Mouse (Mus musculus): ENCODE data around the gene Gjb5. TPM values are rescaled to one million over a fixed set of nuclear protein-coding genes. Genes with fewer than 3 reads are reported as not detected.

Gjb5 gene
- polyA plus RNA-seq, 1 experiment from 2014 or later = 0.35 TPM

Other genes starting within 250 kb of the Gjb5 start
- gene Tmem35b, start 234.5 kb downstream of the Gjb5 start, polyA plus RNA-seq (2015; fragmentation: Nextera tagmentation; extraction: Ambion mirVana) = 18.2 and 21.2 TPM in 2 replicates
- gene Dlgap3, start 189.0 kb downstream of the Gjb5 start, polyA plus RNA-seq (2015; fragmentation: Nextera tagmentation; extraction: Ambion mirVana) = 0.91 and 0.94 TPM in 2 replicates
- 42.2 and 53.0 TPM in 2 replicates for gene Smim12, start 114.4 kb downstream of the Gjb5 start, polyA plus RNA-seq (2015; fragmentation: Nextera tagmentation; extraction: Ambion mirVana)
- 11.1 and 14.3 TPM in 2 replicates for gene Gja4, start 44.1 kb downstream of the Gjb5 start, polyA plus RNA-seq (2015; fragmentation: Nextera tagmentation; extraction: Ambion mirVana)
- gene Gjb3, start 27.3 kb downstream of the Gjb5 start, polyA plus RNA-seq (2015; fragmentation: Nextera tagmentation; extraction: Ambion mirVana) = 4.3 and 4.7 TPM in 2 replicates
- gene Gjb4, start 4.1 kb downstream of the Gjb5 start, polyA plus RNA-seq (2015; fragmentation: Nextera tagmentation; extraction: Ambion mirVana) = 0.14 and 0.36 TPM in 2 replicates

All from embryonic facial prominence, embryonic 13.5 days (tissue).